Mouse (Mus musculus): Measurements from ENCODE around the gene Dnmt3a.
"Not testable (repeated sequence)": the region's sequence is repeated elsewhere in the genome, so short reads cannot be mapped to it uniquely, and the experiment has no call there.

Gene Dnmt3a

GRCm38 (mm10) chr12:3917668-3918341, 112.0 kb downstream of the Dnmt3a start:
- no peak for DNase-seq (ENCODE audit: low spot score)

GRCm38 (mm10) chr12:3918577-3918976, 112.8 kb downstream of the Dnmt3a start:
- no peak for DNase-seq (ENCODE audit: low spot score)

GRCm38 (mm10) chr12:3919423-3919822, 113.6 kb downstream of the Dnmt3a start:
- DNase-seq (ENCODE audit: low spot score): no peak

GRCm38 (mm10) chr12:3926127-3926526, 120.3 kb downstream of the Dnmt3a start:
- DNase-seq (ENCODE audit: low spot score): peak; percentile 70

- no peak for DNase-seq (ENCODE audit: low spot score)
Observed at GRCm38 (mm10) chr12:3928841-3929240, 123.0 kb downstream of the Dnmt3a start.

- not testable (repeated sequence) for DNase-seq (ENCODE audit: low spot score)
Observed at GRCm38 (mm10) chr12:3930090-3930865, 124.5 kb downstream of the Dnmt3a start.

- no peak for DNase-seq (ENCODE audit: low spot score)
Observed at GRCm38 (mm10) chr12:3942026-3942425, 136.2 kb downstream of the Dnmt3a start.

- no peak for DNase-seq (ENCODE audit: low spot score)
Observed at GRCm38 (mm10) chr12:3944454-3945073, 138.8 kb downstream of the Dnmt3a start.

- no peak for DNase-seq (ENCODE audit: low spot score)
Observed at GRCm38 (mm10) chr12:3947503-3947902, 141.7 kb downstream of the Dnmt3a start.

GRCm38 (mm10) chr12:3954651-3955050, 148.8 kb downstream of the Dnmt3a start, which contains the start of gene Pomc:
Gene Pomc (plus strand): TSS chr12:3954951.
- no peak for DNase-seq (ENCODE audit: low spot score)

GRCm38 (mm10) chr12:3955371-3955770, 149.6 kb downstream of the Dnmt3a start:
- no peak for DNase-seq (ENCODE audit: low spot score)

- DNase-seq (ENCODE audit: low spot score): no peak
Observed at GRCm38 (mm10) chr12:3956351-3956750, 150.5 kb downstream of the Dnmt3a start.

GRCm38 (mm10) chr12:3959791-3960543, 154.2 kb downstream of the Dnmt3a start:
- peak; percentile 60 for DNase-seq (ENCODE audit: low spot score)

GRCm38 (mm10) chr12:3960553-3960952, 154.7 kb downstream of the Dnmt3a start:
- DNase-seq (ENCODE audit: low spot score): no peak

All from urinary bladder, postnatal 25 days (tissue).